Mouse (Mus musculus) spleen, adult 2 months (tissue): Measurements from ENCODE around the gene Mtmr12. TPM values are rescaled to one million over a fixed set of nuclear protein-coding genes. Genes with fewer than 3 reads are reported as not detected.

Source experiments
- DNase-seq, 2 experiments: peaks; one replicate each; pipeline versions ENCODE4 v3.0.0 to v3.0.0-alpha.2; 2012 to 2021; ENCODE audit warnings: low spot score in 2 of 2, low read depth in 1 of 2
- H3K27ac ChIP-seq: fragments of 200-500 bp; 2 replicates; pipeline ENCODE4 v1.5.1; 2012; ENCODE audit warnings: low read length, inconsistent platforms; ENCODE audit not compliant: insufficient read depth
- H3K27me3 ChIP-seq: fragments of 200-500 bp; 2 replicates; pipeline ENCODE4 v1.6.1; 2012; ENCODE audit warnings: mild to moderate bottlenecking, moderate library complexity, low read length, inconsistent platforms; ENCODE audit not compliant: control insufficient read depth, insufficient read depth
- H3K36me3 ChIP-seq: fragments of 200-500 bp; 2 replicates; pipeline ENCODE4 v1.6.1; 2012; ENCODE audit warnings: mild to moderate bottlenecking, low read length, inconsistent platforms; ENCODE audit not compliant: control insufficient read depth, insufficient read depth
- H3K4me1 ChIP-seq: fragments of 200-500 bp; 2 replicates; pipeline ENCODE4 v1.6.1; 2011; ENCODE audit warnings: inconsistent platforms; ENCODE audit not compliant: control insufficient read depth, insufficient read depth, insufficient read length
- H3K4me3 ChIP-seq: fragments of 200-500 bp; 2 replicates; pipeline ENCODE4 v1.5.1; 2011; ENCODE audit warnings: mild to moderate bottlenecking, inconsistent platforms; ENCODE audit not compliant: insufficient read depth, insufficient read length; ENCODE audit errors: extremely low read depth
- CTCF ChIP-seq: fragments of 200-500 bp; IDR thresholded peaks from 2 replicates; pipeline ENCODE4 v1.5.1; 2011; ENCODE audit warnings: mild to moderate bottlenecking, inconsistent platforms; ENCODE audit not compliant: insufficient read depth, insufficient read length, insufficient replicate concordance; ENCODE audit errors: extremely low read depth
- POLR2A ChIP-seq: fragments of 200-500 bp; IDR thresholded peaks from 2 replicates; pipeline ENCODE4 v1.6.1; 2011; ENCODE audit warnings: low read depth, low read length, inconsistent platforms
- WGBS: fragments of 180-500 bp; shearing (Covaris S2); methylation state at CpG from one replicate; pipeline ENCODE4 v1.1.7; 2018; 5-methylcytosine and 5-hydroxymethylcytosine counted together
- polyA plus RNA-seq: library from polyadenylated mRNA; depleted of rRNA; stranded (reverse); fragments of >200 nt; gene quantifications from 2 replicates; pipeline ENCODE4 v1.2.3, GENCODE M21; 2012

Mtmr12 gene
- polyA plus RNA-seq, 1 experiment = 17.7 TPM

DNA sequence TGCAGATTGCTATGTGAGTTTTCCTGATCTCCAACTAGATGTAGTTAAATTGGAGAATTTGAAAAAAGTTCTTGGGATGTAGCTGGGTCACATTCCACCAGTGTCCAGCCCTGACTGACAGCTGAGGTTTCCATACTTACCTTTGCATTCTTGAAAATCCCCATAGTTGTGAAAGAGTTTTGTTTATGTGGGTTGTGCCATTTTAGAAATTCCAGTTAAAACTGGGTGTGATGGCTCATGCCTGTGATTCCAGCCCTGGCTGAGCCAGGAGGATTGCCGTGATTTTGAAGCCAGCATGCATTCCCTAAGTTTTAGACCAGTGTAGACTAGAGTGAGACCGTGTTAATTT is 47.3 kb downstream of the Mtmr12 start:
- no peak overlapping the region for H3K27ac ChIP-seq
- no peak overlapping the region for H3K4me3 ChIP-seq
- no peak for TF ChIP-seq POLR2A
- TF ChIP-seq CTCF = no peak
- no peaks in the 10 kb centered on the region for H3K27me3 ChIP-seq
- H3K36me3 ChIP-seq = peaks cover 20% of the 10 kb centered on the region
- H3K4me1 ChIP-seq = no peaks in the 10 kb centered on the region
- no peak for DNase-seq
- 97% methylated on average over 2 of the region's 2 CpGs for WGBS

DNA sequence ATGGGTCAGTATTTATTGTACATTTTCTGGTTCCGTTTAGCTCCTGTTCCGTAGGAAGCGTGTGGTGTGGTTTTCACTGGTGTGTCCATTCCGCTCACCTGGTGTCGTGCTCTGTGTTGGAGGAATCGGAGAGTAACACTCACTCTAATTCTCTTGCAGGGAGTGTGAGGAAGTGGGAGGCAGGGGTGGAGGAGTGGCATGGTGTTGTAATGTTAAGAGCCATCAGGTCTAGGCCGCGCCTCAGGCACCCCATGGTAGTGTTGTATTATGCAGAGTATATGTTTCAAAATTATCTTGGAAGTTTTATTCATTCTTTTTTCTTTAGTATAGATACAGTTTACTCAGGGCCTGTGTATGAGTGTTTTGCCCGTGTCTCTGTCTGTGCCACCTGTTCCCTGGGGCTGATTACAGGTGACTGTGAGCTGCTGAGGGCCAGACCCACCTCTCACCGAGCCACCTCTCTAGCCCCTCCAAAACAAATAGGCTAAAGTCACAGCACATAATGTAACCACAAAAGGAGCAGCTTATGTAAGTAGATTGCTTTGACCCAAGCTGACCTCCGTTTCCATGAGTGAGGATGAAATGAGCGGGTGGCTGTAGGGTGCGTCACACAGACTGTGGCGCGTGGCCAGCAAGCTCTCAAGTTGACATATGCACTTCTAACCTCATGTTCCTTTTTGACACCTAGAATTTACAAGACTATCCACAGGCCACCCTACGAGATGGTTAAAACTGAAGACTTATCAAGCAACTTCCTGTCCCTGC is 53.1 kb downstream of the Mtmr12 start:
- TF ChIP-seq POLR2A (no peak), CTCF (no peak)
- no peak overlapping the region for H3K27ac ChIP-seq
- H3K36me3 ChIP-seq = peaks cover 26% of the 10 kb centered on the region
- H3K27me3 ChIP-seq = no peaks in the 10 kb centered on the region
- 93% methylated on average over 16 of the region's 16 CpGs for WGBS
- no peak for DNase-seq
- no peak overlapping the region for H3K4me3 ChIP-seq
- no peaks in the 10 kb centered on the region for H3K4me1 ChIP-seq

DNA sequence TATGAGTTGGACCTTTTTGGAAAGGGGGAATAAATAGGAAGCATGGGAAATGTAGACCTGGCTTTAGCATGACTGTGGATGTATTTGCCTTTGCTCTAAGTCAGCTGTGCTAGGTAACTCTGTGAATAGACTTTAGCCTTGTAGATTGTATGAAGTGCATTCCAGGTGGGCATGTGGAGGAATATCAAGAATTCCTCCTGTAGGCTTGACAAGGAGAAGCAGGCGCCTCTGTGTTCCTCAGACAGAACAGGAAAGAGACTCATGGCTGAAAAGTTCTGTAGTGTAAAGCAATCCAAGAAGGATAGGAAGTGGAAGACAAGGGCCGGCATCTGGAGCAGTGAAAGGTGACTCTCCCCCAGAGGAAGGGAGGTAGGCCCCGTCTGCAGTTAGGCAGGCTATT is 58.2 kb downstream of the Mtmr12 start:
- DNase-seq = no peak

DNA sequence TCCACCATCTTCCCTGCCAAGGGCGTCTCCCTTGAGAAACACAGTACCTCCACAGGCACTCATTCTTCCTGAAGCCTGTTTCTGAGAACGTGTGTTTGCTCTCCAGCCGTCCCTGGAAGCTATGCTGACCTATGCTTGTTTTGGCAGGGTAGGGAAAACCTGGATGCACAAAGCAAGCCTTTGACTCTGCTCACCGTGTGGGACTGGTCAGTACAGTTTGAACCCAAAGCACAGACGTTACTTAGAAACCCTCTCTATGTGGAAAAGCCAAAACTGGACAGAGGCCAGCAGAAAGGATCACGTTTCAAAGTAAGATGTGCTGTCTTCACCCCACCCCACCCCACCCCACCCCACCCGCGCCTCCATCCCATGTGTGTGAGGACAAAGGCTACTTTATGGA is 61.6 kb downstream of the Mtmr12 start:
- Histone ChIP-seq H3K4me1 (no peaks in the 10 kb centered on the region), H3K4me3 (no peak overlapping the region), H3K36me3 (peaks cover 63% of the 10 kb centered on the region), H3K27ac (no peak overlapping the region), H3K27me3 (no peaks in the 10 kb centered on the region)
- WGBS = 85% methylated on average over 8 of the region's 8 CpGs
- TF ChIP-seq POLR2A = no peak
- no peak for TF ChIP-seq CTCF
- DNase-seq = no peak

More for the DNA sequence above, 58.2 kb downstream of the Mtmr12 start:
- TF ChIP-seq CTCF (no peak), POLR2A (no peak)
- 85% methylated on average over 3 of the region's 3 CpGs for WGBS
- Histone ChIP-seq H3K27ac (no peak overlapping the region), H3K4me1 (no peaks in the 10 kb centered on the region), H3K36me3 (peaks cover 53% of the 10 kb centered on the region), H3K4me3 (no peak overlapping the region), H3K27me3 (no peaks in the 10 kb centered on the region)

DNA sequence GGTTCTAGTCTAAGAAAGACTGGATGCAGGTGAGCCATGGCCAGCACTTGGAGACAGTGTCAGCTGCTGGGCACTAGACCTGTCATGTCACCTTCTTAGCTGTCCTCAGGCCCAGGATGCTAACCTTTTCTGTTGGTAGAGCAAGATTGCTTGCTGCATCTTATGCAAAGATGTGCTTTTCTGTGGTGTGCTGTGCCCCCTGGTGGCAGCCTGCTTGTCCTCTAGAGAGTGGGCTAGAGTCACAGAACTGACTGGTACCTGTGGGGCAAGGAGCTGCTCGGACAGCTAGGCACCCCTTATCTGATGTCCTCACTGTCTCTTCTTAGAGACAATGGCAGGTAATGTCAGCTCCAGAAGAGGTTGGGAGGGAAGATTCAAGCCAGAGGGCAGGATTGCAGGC is 63.2 kb downstream of the Mtmr12 start:
- Histone ChIP-seq H3K27me3 (no peaks in the 10 kb centered on the region), H3K4me1 (no peaks in the 10 kb centered on the region), H3K36me3 (peaks cover 56% of the 10 kb centered on the region), H3K4me3 (no peak overlapping the region), H3K27ac (no peak overlapping the region)
- DNase-seq = peak; percentile 28 to 58
- 75% methylated on average over 1 of the region's 1 CpGs for WGBS
- peak; percentile 65; the same call in 1 of the 2 replicates for TF ChIP-seq CTCF
- TF ChIP-seq POLR2A = no peak

DNA sequence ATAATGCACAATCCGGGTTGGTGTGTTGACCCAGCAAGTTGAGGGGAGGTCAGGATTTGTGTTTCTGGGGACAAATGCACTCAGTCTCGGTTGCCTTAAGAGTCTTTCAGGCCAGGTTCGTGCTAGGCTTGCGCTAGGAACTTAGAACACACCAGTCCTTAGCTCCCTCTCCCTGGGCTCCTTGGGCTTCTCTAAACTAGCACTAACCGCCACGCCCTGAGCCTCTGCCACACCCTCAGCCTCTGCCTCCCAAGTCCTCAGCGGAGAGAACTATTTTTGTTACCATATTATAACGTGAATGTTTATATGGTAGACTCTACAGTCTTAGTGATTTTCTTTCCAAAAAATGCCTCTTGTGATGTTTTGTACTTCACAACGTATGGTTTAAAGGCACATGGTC is 66.5 kb downstream of the Mtmr12 start:
- TF ChIP-seq POLR2A (no peak), CTCF (no peak)
- H3K4me3 ChIP-seq = no peak overlapping the region
- DNase-seq = no peak
- 86% methylated on average over 9 of the region's 9 CpGs for WGBS
- no peak overlapping the region for H3K27ac ChIP-seq
- H3K36me3 ChIP-seq = peaks cover 31% of the 10 kb centered on the region
- H3K27me3 ChIP-seq = no peaks in the 10 kb centered on the region
- no peaks in the 10 kb centered on the region for H3K4me1 ChIP-seq

DNA sequence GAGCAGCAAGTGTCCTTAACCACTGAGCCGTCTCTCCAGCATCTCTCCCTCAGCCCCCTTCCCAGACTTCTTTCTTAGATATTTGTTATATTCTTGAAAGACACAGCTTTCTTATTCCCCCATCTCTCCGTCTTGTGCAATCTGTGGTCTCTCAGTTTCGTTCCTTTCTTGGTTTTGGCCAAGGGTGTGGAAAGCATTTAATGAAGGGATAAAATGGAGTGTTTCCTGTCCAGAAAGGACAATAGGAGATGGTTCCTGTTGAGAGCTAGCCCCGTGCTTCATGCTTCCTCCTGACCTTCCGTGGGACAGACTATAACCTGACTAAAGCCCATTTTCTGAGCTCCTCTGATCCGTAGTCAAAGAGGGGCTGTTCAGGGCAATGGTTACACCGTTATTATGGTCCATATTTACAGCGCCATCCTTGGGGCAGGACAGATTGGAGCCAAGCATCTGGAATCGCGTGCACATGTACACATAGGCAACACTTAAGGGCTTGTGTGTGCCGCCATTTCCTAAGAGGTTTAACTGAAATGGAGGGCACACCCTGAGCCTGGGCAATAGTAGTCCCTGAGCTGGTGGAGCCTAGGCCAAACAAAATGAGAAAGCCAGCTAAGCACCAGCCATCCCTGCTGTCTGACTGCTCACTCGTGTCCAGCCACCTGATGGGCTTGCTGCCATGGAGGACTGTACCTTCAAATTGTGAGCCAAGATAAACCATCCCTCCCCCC is 68.7 kb downstream of the Mtmr12 start:
- DNase-seq = no peak
- Histone ChIP-seq H3K36me3 (peaks cover 17% of the 10 kb centered on the region), H3K27ac (no peak overlapping the region), H3K27me3 (no peaks in the 10 kb centered on the region), H3K4me3 (no peak overlapping the region), H3K4me1 (no peaks in the 10 kb centered on the region)
- 82% methylated on average over 12 of the region's 12 CpGs for WGBS
- TF ChIP-seq CTCF (no peak), POLR2A (no peak)
